Mouse (Mus musculus) forebrain, postnatal 0 days (tissue): Measurements from ENCODE around the gene Rfxap. TPM values are rescaled to one million over a fixed set of nuclear protein-coding genes. Genes with fewer than 3 reads are reported as not detected.
"Not testable (repeated sequence)": the region's sequence is repeated elsewhere in the genome, so short reads cannot be mapped to it uniquely, and the experiment has no call there.

Experiments used
- ATAC-seq: fragments of 200-750 bp; cut with Nextera tagmentation; 2 replicates; pipeline ENCODE4 v1.8.0; 2017; ENCODE audit warnings: mild to moderate bottlenecking, moderate library complexity
- DNase-seq: peaks from one replicate; pipeline ENCODE4 v3.0.0-alpha.2; 2015
- H3K27ac ChIP-seq: fragments of 300-500 bp; sonication (generic); 2 replicates; pipeline ENCODE4 v1.5.1; 2014; ENCODE audit warnings: low read depth, mild to moderate bottlenecking, antibody characterized with exemption, low read length, moderate library complexity, mixed read lengths
- H3K27me3 ChIP-seq: fragments of 300-500 bp; sonication (generic); 2 replicates; pipeline ENCODE4 v1.6.1; 2014; ENCODE audit warnings: mild to moderate bottlenecking, low read length, mixed read lengths; ENCODE audit not compliant: insufficient read depth
- H3K36me3 ChIP-seq: fragments of 300-500 bp; sonication (generic); 2 replicates; pipeline ENCODE4 v1.6.1; 2014; ENCODE audit warnings: mild to moderate bottlenecking, moderate library complexity; ENCODE audit not compliant: insufficient read depth
- H3K4me1 ChIP-seq: fragments of 300-500 bp; sonication (generic); 2 replicates; pipeline ENCODE4 v1.6.1; 2014; ENCODE audit warnings: antibody characterized with exemption; ENCODE audit not compliant: insufficient read depth
- H3K4me2 ChIP-seq: fragments of 300-500 bp; sonication (generic); 2 replicates; pipeline ENCODE4 v1.6.1; 2014; ENCODE audit warnings: low read depth, mild to moderate bottlenecking, moderate library complexity
- H3K4me3 ChIP-seq: fragments of 300-500 bp; sonication (generic); 2 replicates; pipeline ENCODE4 v1.5.1; 2014; ENCODE audit warnings: low read depth, low read length, mixed read lengths
- H3K9ac ChIP-seq: fragments of 300-500 bp; sonication (generic); 2 replicates; pipeline ENCODE4 v1.6.1; 2014; ENCODE audit warnings: mild to moderate bottlenecking
- H3K9me3 ChIP-seq: fragments of 300-500 bp; sonication (generic); 2 replicates; pipeline ENCODE4 v1.6.1; 2016; ENCODE audit warnings: low read length
- CTCF ChIP-seq: sonication (generic); IDR thresholded peaks from 2 replicates; pipeline ENCODE4 v1.5.1; 2016; ENCODE audit warnings: antibody characterized with exemption, control low read depth, low read depth
- WGBS: fragments of 180-500 bp; shearing (Covaris S2); extraction: QIAGEN DNeasy Blood & Tissue Kit; methylation state at CpG from one replicate; pipeline ENCODE4 v1.1.7; 2014; 5-methylcytosine and 5-hydroxymethylcytosine counted together
- polyA plus RNA-seq: library from polyadenylated mRNA; unstranded; fragments of >200 nt; fragmentation: Nextera tagmentation; extraction: Ambion mirVana; gene quantifications from 2 replicates; pipeline ENCODE4 v1.2.1, GENCODE M21; 2015
- total RNA-seq: library from RNA; depleted of rRNA; stranded (reverse); fragments of >200 nt; gene quantifications from 2 replicates; pipeline ENCODE4 v1.2.3, GENCODE M21; 2014

Rfxap gene
- total and polyA plus RNA-seq, 2 experiments from 2014 or later: 52.3 TPM

DNA sequence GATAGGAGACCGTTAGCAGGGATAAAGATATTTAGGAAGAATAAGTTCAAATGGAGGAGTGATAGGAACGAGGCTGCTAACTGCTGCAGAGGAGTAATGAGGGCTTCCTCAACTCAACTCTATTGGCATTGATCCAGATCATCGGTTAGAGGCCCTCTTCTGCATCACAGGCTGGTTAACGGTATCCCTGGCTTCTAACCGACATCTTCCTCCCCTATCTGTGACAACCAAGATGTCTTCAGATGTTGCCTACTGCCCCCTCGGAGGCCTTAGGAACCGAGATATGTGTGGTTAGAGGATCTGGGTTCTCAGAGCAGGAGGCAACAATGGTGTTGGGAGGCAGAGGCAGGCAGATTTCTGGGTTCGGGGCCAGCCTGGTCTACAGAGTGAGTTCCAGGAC lies 39.0 kb downstream of the Rfxap start:
- H3K9ac ChIP-seq: no peak overlapping the region
- no peak for TF ChIP-seq CTCF
- no peak for ATAC-seq
- 84% methylated on average over 8 of the region's 8 CpGs for WGBS
- no peak overlapping the region for H3K27ac ChIP-seq
- no peaks in the 10 kb centered on the region for H3K27me3 ChIP-seq
- no peak for DNase-seq
- H3K9me3 ChIP-seq: no peaks in the 10 kb centered on the region
- no peak overlapping the region for H3K4me3 ChIP-seq
- H3K4me2 ChIP-seq: no peak overlapping the region
- H3K36me3 ChIP-seq: no peaks in the 10 kb centered on the region
- H3K4me1 ChIP-seq: no peaks in the 10 kb centered on the region

DNA sequence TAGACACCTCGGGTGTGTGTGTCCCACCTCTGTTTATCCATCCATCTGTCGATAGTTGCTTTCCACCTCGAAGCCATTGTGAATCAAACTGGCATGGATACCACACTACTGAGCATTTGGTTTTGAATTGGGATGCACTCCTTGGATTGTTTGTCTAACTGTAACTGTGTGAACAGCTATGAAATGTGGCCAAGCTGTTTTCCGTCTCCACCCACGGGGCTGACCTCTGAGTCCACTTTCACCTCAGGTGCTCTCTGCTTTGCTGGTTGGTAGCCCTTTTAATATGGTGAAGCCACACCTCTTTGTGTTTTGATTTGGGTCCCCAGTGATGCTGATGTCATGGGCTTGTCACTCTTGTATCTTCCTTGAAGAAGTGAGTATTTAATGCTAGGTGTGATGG lies 40.8 kb downstream of the Rfxap start:
- H3K4me1 ChIP-seq: no peaks in the 10 kb centered on the region
- ATAC-seq: no peak
- no peak overlapping the region for H3K27ac ChIP-seq
- no peaks in the 10 kb centered on the region for H3K36me3 ChIP-seq
- no peak overlapping the region for H3K4me2 ChIP-seq
- no peaks in the 10 kb centered on the region for H3K9me3 ChIP-seq
- DNase-seq: no peak
- no peak for TF ChIP-seq CTCF
- no peak overlapping the region for H3K4me3 ChIP-seq
- no peaks in the 10 kb centered on the region for H3K27me3 ChIP-seq
- no peak overlapping the region for H3K9ac ChIP-seq
- WGBS: 86% methylated on average over 5 of the region's 5 CpGs

DNA sequence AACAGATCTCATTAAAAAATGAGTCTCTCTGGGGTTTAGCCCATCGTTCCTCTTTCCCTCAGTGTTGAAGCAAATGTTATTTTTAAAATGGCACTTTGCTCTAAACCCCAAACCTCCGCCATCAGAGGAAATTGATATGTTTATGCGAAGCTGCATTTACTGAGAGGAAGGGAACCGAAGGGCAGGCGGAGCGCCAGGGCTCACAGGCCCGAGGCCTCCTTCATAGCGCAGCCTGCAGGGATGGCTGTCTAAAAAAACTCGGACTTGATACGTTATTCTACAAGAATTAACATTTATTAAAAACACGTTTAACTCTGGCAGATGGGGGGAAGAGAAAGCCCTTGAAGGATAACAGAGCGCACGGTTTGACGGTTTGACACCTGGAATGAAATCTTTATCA lies 41.6 kb downstream of the Rfxap start:
- no peak overlapping the region for H3K4me3 ChIP-seq
- H3K4me2 ChIP-seq: no peak overlapping the region
- DNase-seq (no peak), ATAC-seq (no peak)
- H3K27ac ChIP-seq: no peak overlapping the region
- no peaks in the 10 kb centered on the region for H3K36me3 ChIP-seq
- H3K4me1 ChIP-seq: no peaks in the 10 kb centered on the region
- no peak overlapping the region for H3K9ac ChIP-seq
- no peaks in the 10 kb centered on the region for H3K27me3 ChIP-seq
- no peaks in the 10 kb centered on the region for H3K9me3 ChIP-seq
- TF ChIP-seq CTCF: no peak
- 79% methylated on average over 14 of the region's 14 CpGs for WGBS

DNA sequence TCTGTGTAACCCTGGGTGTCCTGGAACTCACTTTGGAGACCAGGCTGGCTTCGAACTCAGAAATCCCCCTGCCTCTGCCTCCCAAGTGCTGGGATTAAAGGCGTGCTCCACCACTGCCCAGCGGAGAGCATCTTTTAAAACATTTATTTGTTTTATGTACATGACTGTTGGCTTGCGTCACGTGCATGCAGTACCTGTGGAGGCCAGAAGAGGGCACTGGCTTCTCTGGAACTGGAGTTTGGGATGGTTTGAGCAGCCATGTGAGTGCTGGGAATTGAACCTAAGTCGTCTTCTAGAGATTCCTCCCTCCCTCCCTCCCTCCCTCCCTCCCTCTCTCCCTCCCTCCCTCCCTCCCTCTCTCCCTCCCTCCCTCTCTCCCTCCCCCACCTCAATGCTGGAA lies 42.1 kb downstream of the Rfxap start:
- H3K9ac ChIP-seq, H3K36me3 ChIP-seq, H3K27ac ChIP-seq, H3K27me3 ChIP-seq, DNase-seq, H3K4me1 ChIP-seq, H3K4me2 ChIP-seq, H3K9me3 ChIP-seq, H3K4me3 ChIP-seq, ATAC-seq: not testable (repeated sequence)
- peak; percentile 17; the same call in 1 of the 2 replicates for TF ChIP-seq CTCF
- WGBS: 89% methylated on average over 6 of the region's 6 CpGs

DNA sequence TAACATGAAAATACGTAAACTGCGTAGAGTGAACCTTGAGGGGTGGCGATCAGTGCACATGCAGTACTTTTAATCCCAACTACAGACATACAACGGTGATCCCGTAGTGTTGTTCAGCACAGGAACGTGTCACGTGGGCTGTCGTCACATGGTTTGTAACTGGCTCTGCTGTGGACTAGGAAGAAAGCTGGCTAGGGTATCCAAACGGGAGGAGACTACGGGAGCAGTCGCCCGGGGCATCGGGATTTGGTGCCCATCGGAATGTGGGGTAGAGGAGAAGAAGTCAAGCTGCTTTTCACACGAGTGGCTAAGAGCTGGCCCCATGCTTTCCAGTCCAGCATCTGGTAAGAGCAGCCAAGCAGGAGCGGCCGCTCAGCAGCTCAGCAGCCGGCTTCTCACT lies 43.2 kb downstream of the Rfxap start:
- DNase-seq: peak; percentile 26
- Histone ChIP-seq H3K4me2 (0 out of 2 replicates have a peak overlapping the region, but pooled peaks have one; percentile 3), H3K27me3 (no peaks in the 10 kb centered on the region), H3K36me3 (no peaks in the 10 kb centered on the region), H3K27ac (no peak overlapping the region), H3K4me3 (no peak overlapping the region), H3K9me3 (no peaks in the 10 kb centered on the region), H3K9ac (no peak overlapping the region), H3K4me1 (no peaks in the 10 kb centered on the region)
- peak; percentile 77 for ATAC-seq
- TF ChIP-seq CTCF: no peak
- 76% methylated on average over 18 of the region's 18 CpGs for WGBS

DNA sequence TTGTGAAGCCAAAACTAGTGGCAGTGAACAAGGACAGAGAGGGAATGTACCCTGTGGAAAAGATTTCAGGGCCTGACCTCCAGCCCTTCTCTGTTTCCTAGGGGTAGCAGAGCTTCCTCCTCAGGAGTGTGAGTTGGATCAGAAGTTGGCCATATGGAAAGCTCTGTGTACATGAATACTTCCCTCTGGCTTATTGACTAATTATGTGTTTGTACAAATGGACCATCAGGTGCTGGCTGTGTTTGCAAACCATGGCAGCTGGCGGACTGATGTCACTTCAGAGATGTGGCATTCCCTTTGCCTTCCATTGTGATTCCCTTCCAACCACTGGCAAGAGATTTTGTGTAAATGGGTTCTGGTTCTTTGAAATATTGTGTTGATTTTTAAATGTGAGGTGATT lies 46.3 kb downstream of the Rfxap start:
- no peak overlapping the region for H3K4me2 ChIP-seq
- no peak for TF ChIP-seq CTCF
- H3K36me3 ChIP-seq: no peaks in the 10 kb centered on the region
- H3K4me1 ChIP-seq: 0 out of 2 replicates have a peak, but pooled peaks cover 2% of the 10 kb centered on the region
- H3K9ac ChIP-seq: no peak overlapping the region
- 85% methylated on average over 1 of the region's 1 CpGs for WGBS
- no peaks in the 10 kb centered on the region for H3K27me3 ChIP-seq
- H3K27ac ChIP-seq: no peak overlapping the region
- H3K9me3 ChIP-seq: no peaks in the 10 kb centered on the region
- ATAC-seq (no peak; the same call in 1 of the 2 replicates), DNase-seq (peak; percentile 10)
- no peak overlapping the region for H3K4me3 ChIP-seq

- no peak for ATAC-seq
- TF ChIP-seq CTCF: no peak
- 76% methylated on average over 15 of the region's 15 CpGs for WGBS
These were observed 47.1 kb downstream of the Rfxap start for GRCm38 (mm10) chr3:54760321-54761115.

More at GRCm38 (mm10) chr3:54760321-54761115, 47.1 kb downstream of the Rfxap start:
- H3K36me3 ChIP-seq: no peaks in the 10 kb centered on the region
- no peak overlapping the region for H3K4me2 ChIP-seq
- DNase-seq: no peak
- 0 out of 2 replicates have a peak, but pooled peaks cover 2% of the 10 kb centered on the region for H3K4me1 ChIP-seq
- no peak overlapping the region for H3K4me3 ChIP-seq
- H3K27me3 ChIP-seq: no peaks in the 10 kb centered on the region
- H3K9me3 ChIP-seq: no peaks in the 10 kb centered on the region
- no peak overlapping the region for H3K27ac ChIP-seq
- H3K9ac ChIP-seq: no peak overlapping the region
